Mouse (Mus musculus): ENCODE measurements around the gene Pin1.
A peak's percentile ranks its signal among the peaks of the same experiment; 100 is the strongest.

DNA sequence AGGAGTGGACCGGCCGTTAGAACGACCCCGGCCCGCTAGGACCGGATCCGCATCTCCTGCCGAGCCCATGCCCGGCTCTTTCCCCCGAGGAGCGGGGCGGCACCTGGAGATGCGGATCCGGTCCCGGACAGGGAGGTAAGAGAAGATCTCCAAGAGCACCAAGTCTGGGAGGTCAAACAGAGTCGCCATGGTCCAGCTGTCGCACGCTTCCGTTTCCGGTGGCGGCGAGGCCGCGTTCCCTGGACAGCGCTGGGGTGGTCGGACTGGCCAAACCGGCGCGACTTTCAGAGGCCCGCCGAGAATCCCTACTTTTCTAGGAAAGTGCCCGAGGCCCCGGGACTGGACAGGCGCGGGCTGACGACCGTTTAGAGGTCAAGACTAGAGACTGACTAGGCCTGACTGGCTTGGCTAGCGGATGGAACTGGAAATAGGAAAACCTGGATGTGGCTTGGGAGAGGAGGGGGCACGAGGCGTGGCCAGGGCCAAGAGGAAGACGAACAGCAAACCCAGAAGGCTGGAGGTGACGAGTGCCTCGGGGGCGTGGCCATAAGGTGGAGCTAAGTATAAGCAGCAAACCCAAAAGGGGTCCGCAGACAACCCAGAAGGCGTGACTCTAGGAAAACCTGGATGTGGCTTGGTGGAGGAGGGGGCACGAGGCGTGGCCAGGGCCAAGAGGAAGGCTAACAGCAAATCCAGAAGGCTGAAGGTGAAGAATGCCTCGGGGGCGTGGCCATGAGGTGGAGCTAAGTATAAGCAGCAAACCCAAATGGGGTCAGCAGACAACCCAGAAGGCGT is 9.6 kb upstream of the Pin1 start, which contains the start of gene Ubl5:
- TF ChIP-seq CTCF (IDR thresholded peaks at IDR 0.05) = no peak
- TF ChIP-seq POLR2A (IDR thresholded peaks at IDR 0.05; ENCODE audit: insufficient read depth, low read depth, low read length) = 0 out of 2 replicates have a peak, but pooled peaks have one; percentile 21
- TF ChIP-seq EP300 (IDR thresholded peaks at IDR 0.05; ENCODE audit: insufficient read depth, low read depth, low read length) = no peak
